Mouse (Mus musculus) thymus, adult 2 months (tissue): Measurements from ENCODE around the gene Unc5c. TPM values are rescaled to one million over a fixed set of nuclear protein-coding genes. Genes with fewer than 3 reads are reported as not detected.

ENCODE experiments used
- DNase-seq: peaks from one replicate; pipeline ENCODE4 v3.0.0; 2021
- H3K27ac ChIP-seq: fragments of 200-500 bp; 2 replicates; pipeline ENCODE4 v1.5.1; 2012; ENCODE audit warnings: low read length, control low read depth; ENCODE audit not compliant: control insufficient read depth, insufficient read depth
- H3K27me3 ChIP-seq: fragments of 200-500 bp; 2 replicates; pipeline ENCODE4 v1.6.1; 2012; ENCODE audit warnings: mild to moderate bottlenecking, low read length, moderate library complexity, mixed read lengths; ENCODE audit not compliant: control insufficient read depth, insufficient read depth
- H3K36me3 ChIP-seq: fragments of 200-500 bp; 2 replicates; pipeline ENCODE4 v1.6.1; 2012; ENCODE audit warnings: mild to moderate bottlenecking, low read length, moderate library complexity; ENCODE audit not compliant: control insufficient read depth, insufficient read depth
- H3K4me1 ChIP-seq: fragments of 200-500 bp; replicated peaks from 2 replicates; pipeline ENCODE4 v1.6.1; 2012; ENCODE audit warnings: low read length; ENCODE audit not compliant: control insufficient read depth, insufficient read depth
- H3K4me3 ChIP-seq: fragments of 200-500 bp; 2 replicates; pipeline ENCODE4 v1.5.1; 2012; ENCODE audit warnings: mild to moderate bottlenecking, low read length, control low read depth, moderate library complexity; ENCODE audit not compliant: control insufficient read depth, insufficient read depth
- CTCF ChIP-seq: fragments of 200-500 bp; IDR thresholded peaks from 2 replicates; pipeline ENCODE4 v1.5.1; 2012; ENCODE audit warnings: mild to moderate bottlenecking, control low read depth, low read length, moderate library complexity, borderline replicate concordance; ENCODE audit not compliant: control insufficient read depth, poor library complexity, insufficient read depth; ENCODE audit errors: extremely low read depth
- POLR2A ChIP-seq: fragments of 200-500 bp; IDR thresholded peaks from 2 replicates; pipeline ENCODE4 v1.6.1; 2012; ENCODE audit warnings: mild to moderate bottlenecking, low read length, control low read depth, moderate library complexity; ENCODE audit not compliant: control insufficient read depth, poor library complexity, insufficient read depth; ENCODE audit errors: extremely low read depth
- WGBS: fragments of 180-500 bp; shearing (Covaris S2); methylation state at CpG from one replicate; pipeline ENCODE4 v1.1.7; 2018; 5-methylcytosine and 5-hydroxymethylcytosine counted together
- polyA plus RNA-seq: library from polyadenylated mRNA; depleted of rRNA; stranded (reverse); fragments of >200 nt; gene quantifications from 2 replicates; pipeline ENCODE4 v1.2.3, GENCODE M21; 2012

The Unc5c gene
- polyA plus RNA-seq, 1 experiment, result 0.57 TPM

DNA sequence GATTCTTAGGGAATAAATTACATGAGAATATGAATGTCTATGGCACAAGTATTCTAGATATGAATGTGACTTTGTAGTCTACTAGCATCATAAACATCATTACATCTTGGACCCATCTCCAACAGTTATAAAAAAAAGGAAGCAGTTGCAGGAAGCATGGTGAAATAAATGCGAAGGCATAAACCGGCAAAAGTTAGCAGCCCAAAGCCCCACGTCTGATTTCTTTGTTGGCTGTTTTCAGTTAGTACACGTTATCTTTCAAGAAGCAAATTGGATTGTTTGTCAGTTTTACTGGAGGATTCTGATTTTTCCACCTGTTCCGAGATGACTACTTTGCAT is 162.6 kb downstream of the Unc5c start:
- Histone ChIP-seq H3K4me3 (no peak overlapping the region), H3K27me3 (no peaks in the 10 kb centered on the region), H3K36me3 (no peaks in the 10 kb centered on the region), H3K4me1 (no peaks in the 10 kb centered on the region), H3K27ac (no peak overlapping the region)
- WGBS, result 30% methylated on average over 5 of the region's 5 CpGs
- no peak for DNase-seq
- TF ChIP-seq POLR2A (no peak), CTCF (no peak)

DNA sequence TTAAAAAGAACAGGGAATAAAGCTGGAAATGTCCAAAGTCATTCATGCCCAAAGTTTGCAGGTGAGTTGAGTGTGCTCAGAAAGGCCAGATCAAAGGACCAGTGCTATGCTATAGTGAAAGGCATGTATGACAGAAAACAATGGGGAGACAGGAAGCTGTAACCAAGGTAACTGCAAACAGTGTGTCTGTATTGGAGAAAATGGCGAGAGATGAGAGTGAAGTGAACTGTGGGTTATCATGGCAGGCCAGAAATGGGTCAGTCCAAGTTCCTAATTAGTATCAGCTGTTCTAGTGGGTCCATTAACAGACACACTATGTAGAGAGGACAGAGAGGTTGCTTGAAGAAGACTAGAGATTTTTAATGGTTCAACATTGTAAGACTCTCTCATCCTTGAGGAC is 164.4 kb downstream of the Unc5c start:
- H3K36me3 ChIP-seq, result no peaks in the 10 kb centered on the region
- no peaks in the 10 kb centered on the region for H3K4me1 ChIP-seq
- no peak for TF ChIP-seq POLR2A
- no peaks in the 10 kb centered on the region for H3K27me3 ChIP-seq
- DNase-seq, result no peak
- H3K4me3 ChIP-seq, result no peak overlapping the region
- no peak overlapping the region for H3K27ac ChIP-seq
- 34% methylated on average over 1 of the region's 1 CpGs for WGBS

DNA sequence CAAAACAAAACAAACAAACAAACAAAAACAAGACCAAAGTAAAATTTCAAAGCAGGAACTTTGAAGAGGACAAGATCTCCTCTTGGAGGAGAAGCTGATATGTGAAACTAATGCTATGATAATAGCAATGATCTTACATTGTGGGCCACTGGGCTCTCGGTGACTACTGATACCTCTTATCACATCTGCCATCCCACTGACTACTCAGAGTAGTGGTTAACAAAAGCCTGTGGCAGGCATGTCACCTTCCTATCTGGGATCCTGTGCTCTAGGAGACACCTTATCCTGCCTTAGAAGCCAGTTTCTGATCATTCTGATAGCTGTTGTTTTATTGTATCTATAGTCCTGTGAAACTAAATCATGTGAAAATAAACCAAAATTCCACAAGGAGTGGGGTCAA is 172.9 kb downstream of the Unc5c start:
- no peaks in the 10 kb centered on the region for H3K36me3 ChIP-seq
- no peak overlapping the region for H3K4me3 ChIP-seq
- H3K27ac ChIP-seq, result no peak overlapping the region
- 91% methylated on average over 1 of the region's 1 CpGs for whole genome bisulfite sequencing
- no peaks in the 10 kb centered on the region for H3K27me3 ChIP-seq
- H3K4me1 ChIP-seq, result no peaks in the 10 kb centered on the region
- no peak for TF ChIP-seq POLR2A
- TF ChIP-seq CTCF, result no peak
- DNase-seq, result no peak

DNA sequence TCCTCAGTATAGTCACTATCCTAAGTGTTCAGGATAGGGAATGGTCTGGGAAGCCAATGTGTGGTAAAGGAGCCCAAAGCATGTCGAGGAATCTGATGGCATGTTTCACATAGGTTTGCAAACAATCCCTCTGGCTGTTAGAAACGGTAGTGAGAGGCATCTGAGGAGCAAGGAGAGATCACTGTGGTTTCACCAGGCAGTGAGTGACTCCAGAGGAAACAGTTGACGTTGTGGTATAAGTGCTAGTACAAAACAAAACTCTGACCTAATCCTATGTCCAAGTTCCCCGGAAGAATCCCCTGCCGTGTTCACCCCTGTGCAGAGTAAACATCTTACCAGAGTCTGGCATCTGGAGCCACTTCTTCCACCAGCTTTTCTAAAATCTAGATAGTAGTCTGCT is 179.2 kb downstream of the Unc5c start:
- H3K27ac ChIP-seq, result no peak overlapping the region
- H3K27me3 ChIP-seq, result no peaks in the 10 kb centered on the region
- no peak overlapping the region for H3K4me3 ChIP-seq
- no peaks in the 10 kb centered on the region for H3K36me3 ChIP-seq
- no peak for TF ChIP-seq CTCF
- TF ChIP-seq POLR2A, result no peak
- 40% methylated on average over 5 of the region's 5 CpGs for WGBS
- DNase-seq, result no peak
- H3K4me1 ChIP-seq, result no peaks in the 10 kb centered on the region

DNA sequence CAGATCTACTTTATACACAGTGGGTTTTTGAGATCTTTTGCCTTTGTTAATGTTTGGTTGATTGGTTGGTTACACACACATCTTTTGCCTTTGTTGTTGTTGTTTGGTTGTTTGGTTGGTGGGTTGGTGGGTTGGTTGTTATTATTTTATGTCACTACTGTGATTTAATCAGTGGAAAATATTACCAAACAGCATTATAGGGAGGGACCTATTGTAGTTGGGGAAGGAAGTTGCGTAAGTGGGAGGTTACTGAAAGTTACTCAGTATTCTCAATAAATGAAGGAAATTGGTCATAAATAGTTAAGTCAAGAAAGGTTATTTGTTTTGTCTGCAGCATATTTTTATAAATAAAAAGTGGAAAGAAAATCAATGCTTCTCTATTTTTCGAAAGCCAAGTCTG is 181.6 kb downstream of the Unc5c start:
- WGBS, result 93% methylated on average over 2 of the region's 2 CpGs

DNA sequence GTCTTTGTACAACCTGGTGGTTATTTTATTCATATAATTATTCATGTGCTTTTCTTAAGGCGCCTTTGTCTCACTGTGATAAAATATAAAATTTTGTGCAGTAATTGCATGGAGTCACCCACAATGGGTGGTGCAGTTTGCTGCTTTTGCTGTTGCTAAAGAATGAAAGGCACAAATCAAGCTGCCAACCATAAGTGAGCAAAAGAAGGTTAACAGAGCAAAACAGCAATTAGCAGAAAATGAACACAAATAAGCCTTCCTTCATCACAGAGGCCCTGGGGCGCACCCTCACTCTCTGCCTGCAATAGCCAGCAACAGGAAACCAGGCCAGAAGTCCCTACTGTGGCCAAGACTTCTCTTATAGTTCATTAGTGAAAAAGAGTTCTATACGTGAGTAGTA is 185.6 kb downstream of the Unc5c start:
- TF ChIP-seq CTCF, result no peak
- no peak for TF ChIP-seq POLR2A
- no peak for DNase-seq
- no peak overlapping the region for H3K27ac ChIP-seq
- no peak overlapping the region for H3K4me3 ChIP-seq
- no peaks in the 10 kb centered on the region for H3K4me1 ChIP-seq
- H3K36me3 ChIP-seq, result no peaks in the 10 kb centered on the region
- 95% methylated on average over 3 of the region's 3 CpGs for WGBS
- H3K27me3 ChIP-seq, result no peaks in the 10 kb centered on the region

More for the DNA sequence above, 181.6 kb downstream of the Unc5c start:
- TF ChIP-seq POLR2A (no peak), CTCF (no peak)
- Histone ChIP-seq H3K4me1 (no peaks in the 10 kb centered on the region), H3K27me3 (no peaks in the 10 kb centered on the region), H3K4me3 (no peak overlapping the region), H3K27ac (no peak overlapping the region), H3K36me3 (no peaks in the 10 kb centered on the region)
- no peak for DNase-seq

DNA sequence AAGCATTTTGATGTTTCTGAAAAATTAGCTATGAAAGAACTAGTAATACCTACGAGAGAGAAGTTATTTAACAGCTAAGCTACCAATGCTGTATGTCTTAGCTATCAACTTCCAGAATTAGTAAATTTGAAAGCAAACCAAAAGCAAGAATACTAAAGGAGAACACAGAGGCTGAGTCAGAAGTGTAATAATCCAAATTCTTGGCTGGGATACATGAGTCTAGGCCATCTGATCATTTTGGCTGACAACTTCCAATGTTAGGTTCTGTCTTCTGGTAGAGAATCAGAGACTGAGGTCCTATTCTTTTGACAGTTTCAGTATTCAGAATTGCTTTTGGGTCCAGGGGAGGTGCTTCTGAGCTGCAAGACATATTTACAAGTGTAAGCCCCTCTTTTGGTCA is 188.9 kb downstream of the Unc5c start:
- WGBS, result 88% methylated on average over 1 of the region's 1 CpGs
- no peak overlapping the region for H3K4me3 ChIP-seq
- H3K4me1 ChIP-seq, result no peaks in the 10 kb centered on the region
- DNase-seq, result no peak
- TF ChIP-seq CTCF (no peak), POLR2A (no peak)
- H3K36me3 ChIP-seq, result no peaks in the 10 kb centered on the region
- no peak overlapping the region for H3K27ac ChIP-seq
- H3K27me3 ChIP-seq, result no peaks in the 10 kb centered on the region
